Mouse (Mus musculus) testis, adult 2 months (tissue): ENCODE measurements at regions not wholly inside any gene's neighbourhood (a gene's known extent, or its start where the extent isn't known, plus 50 kb on each side); places are given as distances from the start of the nearest gene placed in this dataset.

ENCODE experiments used
- CTCF ChIP-seq: fragments of 200-500 bp; IDR thresholded peaks from 2 replicates; pipeline ENCODE4 v1.5.1; 2012; ENCODE audit warnings: low read depth, mild to moderate bottlenecking, inconsistent platforms, low read length, moderate library complexity; ENCODE audit not compliant: control insufficient read depth, insufficient read depth, insufficient replicate concordance
- POLR2A ChIP-seq: fragments of 200-500 bp; IDR thresholded peaks from 2 replicates; pipeline ENCODE4 v1.6.1; 2012; ENCODE audit warnings: low read depth, mild to moderate bottlenecking, inconsistent platforms, low read length, moderate library complexity; ENCODE audit not compliant: control insufficient read depth

GRCm38 (mm10) chr11:18266161-18266560, 312.5 kb upstream of the Etaa1 start:
- TF ChIP-seq POLR2A (no peak), CTCF (no peak)
